In genomic region chr12:39724172-39724571, GRCm38 (mm10) we compare ENCODE assay signal across 12 mouse cellular contexts.
"Had no signal": no experiment of that assay in that cellular context is flagged by ENCODE, and none has a peak within 500 bp of the region (broad histone marks: within the 10 kb centered on the region; RNA-seq: fewer than 3 reads in every experiment).

No protein-coding gene starts in this region.

- ATAC-seq: liver, embryonic 12.5 days; midbrain, embryonic 15.5 days had no signal

- DNase-seq: kidney, postnatal 14 days; kidney, postnatal 4 days; layer of hippocampus, adult 9-11 months; liver; lung, adult 18-20 months; retina, postnatal 1 day; right cerebral cortex, postnatal 25 days; spleen, adult 18-20 months; thymus, adult 18-20 months; thymus, postnatal 36 days had no signal
